Mouse (Mus musculus): ENCODE measurements around the gene Shld1.
A peak's percentile ranks its signal among the peaks of the same experiment; 100 is the strongest.

Gene Shld1

GRCm38 (mm10) chr2:132692320-132692719, 5.6 kb downstream of the Shld1 start:
- no peak for DNase-seq (ENCODE audit: low spot score in 2 of 2)

GRCm38 (mm10) chr2:132693980-132694379, 7.2 kb downstream of the Shld1 start:
- DNase-seq (ENCODE audit: low spot score in 2 of 2): no peak

GRCm38 (mm10) chr2:132695358-132696093, 8.8 kb downstream of the Shld1 start:
- DNase-seq (ENCODE audit: low spot score in 2 of 2): no peak

GRCm38 (mm10) chr2:132696519-132696918, 9.8 kb downstream of the Shld1 start:
- no peak for DNase-seq (ENCODE audit: low spot score in 2 of 2)

- DNase-seq (ENCODE audit: low spot score in 2 of 2): no peak
Observed at GRCm38 (mm10) chr2:132697256-132697655, 10.5 kb downstream of the Shld1 start.

GRCm38 (mm10) chr2:132697695-132698094, 11.0 kb downstream of the Shld1 start:
- no peak for DNase-seq (ENCODE audit: low spot score in 2 of 2)

GRCm38 (mm10) chr2:132698420-132698819, 11.7 kb downstream of the Shld1 start:
- no peak for DNase-seq (ENCODE audit: low spot score in 2 of 2)

GRCm38 (mm10) chr2:132700921-132701320, 14.2 kb downstream of the Shld1 start:
- no peak for DNase-seq (ENCODE audit: low spot score in 2 of 2)

- DNase-seq (ENCODE audit: low spot score in 2 of 2): peak in 1 of 2 experiments; percentile 63
Observed at GRCm38 (mm10) chr2:132701451-132701886, 14.7 kb downstream of the Shld1 start.

- DNase-seq (ENCODE audit: low spot score in 2 of 2): no peak
Observed at GRCm38 (mm10) chr2:132705251-132705992, 18.7 kb downstream of the Shld1 start.

- DNase-seq (ENCODE audit: low spot score in 2 of 2): no peak
Observed at GRCm38 (mm10) chr2:132706309-132706708, 19.6 kb downstream of the Shld1 start.

- no peak for DNase-seq (ENCODE audit: low spot score in 2 of 2)
Observed at GRCm38 (mm10) chr2:132710488-132710887, 23.8 kb downstream of the Shld1 start.

- DNase-seq (ENCODE audit: low spot score in 2 of 2): no peak
Observed at GRCm38 (mm10) chr2:132712061-132712460, 25.3 kb downstream of the Shld1 start.

- no peak for DNase-seq (ENCODE audit: low spot score in 2 of 2)
Observed at GRCm38 (mm10) chr2:132714522-132714921, 27.8 kb downstream of the Shld1 start.

GRCm38 (mm10) chr2:132714946-132715345, 28.2 kb downstream of the Shld1 start:
- no peak for DNase-seq (ENCODE audit: low spot score in 2 of 2)

GRCm38 (mm10) chr2:132715421-132716070, 28.8 kb downstream of the Shld1 start:
- DNase-seq (ENCODE audit: low spot score in 2 of 2): no peak

GRCm38 (mm10) chr2:132716154-132716553, 29.4 kb downstream of the Shld1 start:
- no peak for DNase-seq (ENCODE audit: low spot score in 2 of 2)

GRCm38 (mm10) chr2:132716901-132717536, 30.3 kb downstream of the Shld1 start:
- no peak for DNase-seq (ENCODE audit: low spot score in 2 of 2)

GRCm38 (mm10) chr2:132717537-132717912, 30.8 kb downstream of the Shld1 start:
- DNase-seq (ENCODE audit: low spot score in 2 of 2): no peak

- DNase-seq (ENCODE audit: low spot score in 2 of 2): no peak
Observed at GRCm38 (mm10) chr2:132720921-132721566, 34.3 kb downstream of the Shld1 start.

GRCm38 (mm10) chr2:132721844-132722243, 35.1 kb downstream of the Shld1 start:
- no peak for DNase-seq (ENCODE audit: low spot score in 2 of 2)
